Mouse (Mus musculus): Measurements from ENCODE around the gene Fcer2a. TPM values are rescaled to one million over a fixed set of nuclear protein-coding genes. Genes with fewer than 3 reads are reported as not detected.

Fcer2a gene
- total RNA-seq, 2 experiments from 2014 or later: not detected

GRCm38 (mm10) chr8:3678831-3679230 is 15.1 kb downstream of the Fcer2a start:
- intact Hi-C loops (cut with DNase I): loop anchor here (10.0 kb wide), 1 partner anchor 214 kb away; the partner anchor contains the start of gene Pex11g
- DNase-seq: no peak

DNA sequence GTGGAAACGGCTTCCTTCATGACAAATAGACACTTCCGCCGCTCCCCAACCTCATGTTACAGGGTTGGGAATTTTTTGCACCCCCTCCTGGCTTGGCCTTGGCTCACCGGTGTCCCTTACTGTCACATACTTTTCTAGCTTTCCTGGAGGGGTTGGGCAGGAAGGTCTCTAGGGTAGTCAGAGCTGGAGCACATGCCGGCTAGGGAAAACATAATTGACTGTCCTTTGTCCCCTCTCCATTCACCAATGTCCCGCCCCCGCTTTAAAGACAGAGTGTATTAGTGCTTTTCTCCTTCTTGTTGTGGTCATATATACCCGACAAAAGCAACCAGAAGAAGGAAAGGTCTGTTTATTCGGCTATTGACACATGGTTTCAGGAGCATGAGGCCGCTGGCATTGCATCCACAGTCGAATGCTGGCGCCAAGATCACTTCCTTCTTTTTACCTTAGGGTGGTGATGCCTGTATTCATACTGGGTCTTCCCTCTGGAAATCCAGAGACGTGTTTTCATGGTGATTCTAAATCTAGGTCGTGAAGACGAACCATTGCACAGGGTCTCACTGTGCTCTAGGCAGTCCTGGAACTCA is 16.9 kb downstream of the Fcer2a start:
- intact Hi-C loops (cut with DNase I): loop anchor here (10.0 kb wide), 1 partner anchor 212 kb away; the partner anchor contains the start of gene Pex11g
- no peak for DNase-seq

- DNase-seq: peak; percentile 86 to 92
- intact Hi-C loops (cut with DNase I): loop anchor here (10.0 kb wide), 1 partner anchor 212 kb away; the partner anchor contains the start of gene Pex11g
Measured at GRCm38 (mm10) chr8:3676131-3676992, 17.6 kb downstream of the Fcer2a start, which contains the start of gene Trappc5. Gene Trappc5, plus strand, starts transcription at chr8:3676299.

DNA sequence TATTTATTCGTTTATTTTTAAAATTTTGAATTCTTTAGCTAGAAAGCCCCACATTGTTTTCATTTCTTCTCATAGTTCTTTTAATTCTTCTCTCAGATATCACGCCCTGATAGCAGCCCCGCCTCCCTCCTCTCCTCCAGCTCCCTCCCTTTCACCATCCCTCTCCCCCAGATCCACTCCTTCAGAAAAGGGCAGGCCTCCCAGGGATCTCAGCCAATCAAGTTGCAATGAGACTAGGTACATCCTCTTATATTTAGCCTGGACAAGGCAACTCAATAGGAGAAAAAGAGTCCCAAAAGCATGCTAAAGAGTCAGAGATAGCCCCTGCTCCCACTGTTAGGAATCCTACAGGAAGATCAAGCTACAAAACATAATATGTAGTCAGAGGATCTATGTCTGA is 19.3 kb downstream of the Fcer2a start:
- DNase-seq: no peak
- intact Hi-C loops (cut with DNase I): loop anchor here (5.0 to 10.0 kb wide), 2 partner anchors 47 to 210 kb away; partner anchors contain the start of genes Pcp2 and Pex11g

DNA sequence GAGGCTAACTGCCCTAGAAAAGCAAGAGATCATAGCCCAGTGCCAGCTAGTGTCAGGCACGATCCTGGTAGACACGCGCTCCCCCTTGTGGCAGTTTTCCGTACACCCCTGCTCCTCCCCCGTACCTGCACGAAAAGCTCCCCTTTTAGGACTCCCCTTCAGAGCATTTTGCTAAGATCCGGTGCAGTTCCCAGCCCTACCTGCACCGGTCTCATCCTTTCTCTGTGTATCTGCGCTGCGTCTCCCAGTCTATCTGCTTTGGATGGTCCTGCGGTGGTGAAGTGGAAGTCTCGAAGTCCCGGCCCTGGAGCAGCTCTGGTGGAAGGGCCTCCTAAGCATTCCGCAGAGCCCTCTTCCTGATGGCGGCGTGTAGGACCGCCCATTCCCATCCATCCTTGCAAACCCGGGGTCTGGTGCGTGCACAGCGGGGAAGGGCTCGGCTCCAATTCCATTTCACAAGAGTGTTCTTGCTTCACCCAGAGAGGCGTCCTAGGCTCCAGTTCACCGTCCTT is 21.9 kb downstream of the Fcer2a start, which contains the start of gene Fcor:
Fcor (minus strand) TSS at position 383 of the 512 bp plus-strand sequence.
- peak; percentile 71 for DNase-seq
- intact Hi-C loops (cut with DNase I): loop anchor here (1.0 to 10.0 kb wide), 3 partner anchors 45 to 207 kb away; partner anchors contain the start of genes Pcp2 and Pex11g

DNA sequence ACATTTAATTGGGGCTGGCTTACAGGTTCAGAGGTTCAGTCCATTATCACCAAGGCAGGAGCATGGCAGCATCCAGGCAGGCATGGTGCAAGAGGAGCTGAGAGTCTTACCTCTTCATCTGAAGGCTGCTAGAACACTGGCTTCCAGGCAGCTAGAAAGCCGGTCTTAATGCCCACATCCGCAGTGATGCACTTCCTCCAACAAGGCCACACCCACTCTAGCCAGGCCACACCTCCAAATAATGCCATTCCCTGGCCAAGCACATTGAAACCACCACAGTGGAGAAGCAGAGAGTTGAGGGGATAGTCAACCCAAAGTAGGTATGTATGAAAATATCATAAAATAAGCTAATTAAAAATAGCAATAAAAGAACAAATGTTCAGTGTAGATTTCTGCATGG is 23.6 kb downstream of the Fcer2a start:
- intact Hi-C loops (cut with DNase I): loop anchor here (5.0 to 10.0 kb wide), 2 partner anchors 43 to 206 kb away; partner anchors contain the start of genes Pcp2 and Pex11g
- no peak for DNase-seq

DNA sequence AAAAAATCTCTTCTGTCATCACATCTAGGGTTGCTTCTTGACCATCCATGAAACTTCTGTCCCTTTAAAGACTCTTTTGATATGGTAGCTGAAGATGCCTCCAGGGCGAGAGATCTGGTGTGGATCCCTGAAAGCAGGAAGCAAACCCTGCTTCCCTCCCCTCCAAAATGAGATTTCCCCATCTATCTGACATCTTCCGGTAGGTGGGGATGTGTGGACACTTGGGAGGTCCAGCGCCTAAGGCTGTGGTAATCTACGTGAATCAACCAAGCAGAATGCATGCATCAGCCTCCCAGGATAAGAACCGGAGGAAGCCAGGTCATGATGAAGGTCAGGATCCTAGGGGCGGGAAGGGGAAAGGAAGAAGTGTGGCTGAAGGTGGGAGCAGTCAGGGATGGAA is 28.5 kb downstream of the Fcer2a start, which contains the start of gene Mcemp1:
Mcemp1 (plus strand) TSS at position 248 of the 400 bp plus-strand sequence.
- intact Hi-C loops (cut with DNase I): no loop called here
- DNase-seq: no peak

GRCm38 (mm10) chr8:3664405-3664804 is 29.6 kb downstream of the Fcer2a start:
- intact Hi-C loops (cut with DNase I): no loop called here
- no peak for DNase-seq

DNA sequence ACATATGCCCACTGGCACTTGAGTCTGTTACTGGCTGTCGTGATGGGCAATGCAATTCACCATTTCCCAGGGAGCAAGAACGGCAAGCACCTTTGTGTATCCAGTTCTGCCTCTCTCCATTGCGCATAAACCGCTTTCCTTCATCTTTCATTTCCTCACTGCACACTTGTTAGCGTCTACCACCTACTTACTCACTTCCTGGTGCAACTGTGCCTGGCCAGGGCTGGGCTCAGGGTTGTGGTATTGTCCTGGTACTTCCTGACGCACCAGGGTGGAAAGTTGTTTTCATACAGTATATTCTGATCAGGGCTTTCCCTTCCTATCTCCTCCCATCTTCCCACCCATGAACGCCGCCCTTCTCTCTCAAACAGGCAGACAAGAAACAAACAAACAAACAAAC is 33.1 kb downstream of the Fcer2a start:
- intact Hi-C loops (cut with DNase I): no loop called here
- DNase-seq: no peak

DNA sequence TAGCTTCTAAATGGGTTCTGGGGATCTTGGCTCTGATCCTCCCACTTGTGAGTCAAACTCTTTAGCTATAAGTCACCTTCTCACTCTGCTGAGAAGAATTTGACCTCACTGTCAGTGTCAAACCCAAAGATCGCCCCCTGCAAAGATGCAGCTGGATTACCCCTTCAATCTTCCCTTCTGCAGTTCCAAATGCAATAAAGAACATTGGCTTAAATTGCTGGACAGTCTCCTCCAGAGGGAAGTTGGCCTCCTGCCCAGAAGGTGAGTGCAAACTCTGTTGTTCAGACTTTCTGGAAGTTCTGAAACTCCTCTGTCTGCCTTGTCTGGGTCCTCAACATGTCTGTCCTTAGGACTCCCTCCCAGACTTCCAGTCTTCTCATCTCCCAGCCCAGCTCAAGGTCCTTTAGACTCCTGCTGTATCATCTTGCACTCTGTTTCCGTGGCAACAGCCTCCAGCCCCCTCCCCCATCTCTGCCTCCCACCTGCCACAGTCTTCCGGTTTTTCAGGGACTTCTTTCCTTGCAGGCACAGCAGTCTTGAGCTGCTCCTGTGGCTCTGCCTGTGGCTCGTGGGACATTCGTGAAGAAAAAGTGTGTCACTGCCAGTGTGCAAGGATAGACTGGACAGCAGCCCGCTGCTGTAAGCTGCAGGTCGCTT is 37.1 kb downstream of the Fcer2a start:
- intact Hi-C loops (cut with DNase I): no loop called here
- no peak for DNase-seq

GRCm38 (mm10) chr8:3655526-3655925 is 38.4 kb downstream of the Fcer2a start, which contains the start of gene Retn:
Gene Retn, plus strand, starts transcription at chr8:3655770.
- no peak for DNase-seq
- intact Hi-C loops (cut with DNase I): no loop called here

GRCm38 (mm10) chr8:3654726-3655508 is 39.1 kb downstream of the Fcer2a start:
- intact Hi-C loops (cut with DNase I): no loop called here

GRCm38 (mm10) chr8:3652845-3653244 is 41.1 kb downstream of the Fcer2a start:
- DNase-seq: no peak
- intact Hi-C loops (cut with DNase I): no loop called here

More at GRCm38 (mm10) chr8:3654726-3655508, 39.1 kb downstream of the Fcer2a start:
- DNase-seq: no peak

DNA sequence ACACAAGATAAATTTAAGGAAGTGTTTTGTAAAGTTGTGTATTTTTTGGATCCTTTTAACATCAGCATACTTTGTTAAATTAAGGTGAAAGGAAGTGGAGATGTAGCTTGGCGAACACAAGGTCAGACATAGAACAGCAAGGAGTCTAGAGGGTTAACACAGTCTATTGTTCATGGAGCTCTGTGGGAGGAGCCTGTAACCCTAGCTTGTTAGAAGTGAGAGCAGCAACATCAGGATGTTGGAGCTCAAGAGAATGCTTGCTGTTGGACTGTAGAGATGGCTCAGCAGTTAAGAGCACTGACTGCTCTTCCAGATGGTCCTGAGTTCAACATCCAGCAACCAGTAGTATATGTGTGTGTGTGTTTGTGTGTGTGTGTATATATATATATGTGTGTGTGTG is 45.0 kb downstream of the Fcer2a start:
- intact Hi-C loops (cut with DNase I): no loop called here
- no peak for DNase-seq

GRCm38 (mm10) chr8:3648268-3648667 is 45.7 kb downstream of the Fcer2a start:
- DNase-seq: no peak
- intact Hi-C loops (cut with DNase I): no loop called here

DNA sequence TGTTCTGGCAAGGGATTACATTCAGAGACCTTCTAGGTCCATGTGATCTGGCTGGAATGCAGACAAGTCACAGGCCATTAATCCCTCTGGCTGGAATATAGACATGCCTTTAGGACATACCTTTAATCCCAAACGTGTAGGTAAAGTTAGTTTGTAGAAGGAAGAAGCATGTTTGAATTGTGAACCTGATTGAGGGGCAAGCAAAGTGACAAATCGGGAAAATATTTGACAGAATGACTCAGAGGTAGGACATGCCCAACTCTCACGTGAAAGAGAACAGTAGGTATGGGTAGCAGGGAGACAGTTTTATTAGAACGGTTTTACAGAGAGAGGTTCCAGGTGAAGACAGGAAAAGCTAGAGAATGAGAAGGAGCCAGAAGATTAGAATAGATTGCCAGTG is 46.4 kb downstream of the Fcer2a start:
- intact Hi-C loops (cut with DNase I): no loop called here
- DNase-seq: no peak

- intact Hi-C loops (cut with DNase I): no loop called here
- DNase-seq: no peak
Measured at GRCm38 (mm10) chr8:3646824-3647531, 47.0 kb downstream of the Fcer2a start.

DNA sequence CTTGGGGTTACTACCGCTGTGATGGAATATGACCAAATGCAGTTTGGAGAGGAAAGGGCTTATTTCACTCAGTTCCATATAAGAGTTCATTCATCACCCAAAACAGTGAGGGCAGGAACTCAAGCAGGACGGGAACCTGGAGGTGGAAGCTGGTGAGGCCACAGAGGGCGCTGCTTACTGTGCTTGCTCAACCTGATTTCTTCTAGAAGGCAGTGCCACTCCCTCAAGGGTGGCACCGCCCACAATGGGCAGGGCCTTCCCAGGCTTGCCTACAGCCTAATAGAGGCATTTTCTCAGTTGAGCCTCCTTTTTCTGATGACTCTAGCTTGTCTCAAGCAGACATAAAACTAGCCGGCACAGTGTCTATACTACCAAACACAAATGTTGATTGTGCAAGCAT is 48.2 kb downstream of the Fcer2a start:
- intact Hi-C loops (cut with DNase I): no loop called here

More for the DNA sequence above, 48.2 kb downstream of the Fcer2a start:
- DNase-seq: peak in 1 of 2 experiments; percentile 15
